Mouse (Mus musculus): ENCODE results near the gene Peg12. TPM values are rescaled to one million over a fixed set of nuclear protein-coding genes. Genes with fewer than 3 reads are reported as not detected.

Gene Peg12
- polyA plus RNA-seq, 1 experiment = 0.45 TPM

Other genes starting within 250 kb of the Peg12 start
- gene Ndn, start 117.9 kb downstream of the Peg12 start, polyA plus RNA-seq (2012; rRNA removed) = 12.7 and 17.2 TPM in 2 replicates
- not detected in 2 replicates for gene Magel2, start 87.5 kb downstream of the Peg12 start, polyA plus RNA-seq (2012; rRNA removed)
- 1.5 TPM in 2 replicates for gene Mkrn3, start 44.4 kb downstream of the Peg12 start, polyA plus RNA-seq (2012; rRNA removed)

Data from gonadal fat pad, adult 2 months (tissue).